Mouse (Mus musculus) skeletal muscle tissue, adult 2 months (tissue): Measurements from ENCODE around the gene Lgi4.

Experiments
- DNase-seq: peaks from one replicate; pipeline ENCODE4 v3.0.0-alpha.2; 2012; ENCODE audit warnings: low read depth, low spot score

Lgi4 gene

DNA sequence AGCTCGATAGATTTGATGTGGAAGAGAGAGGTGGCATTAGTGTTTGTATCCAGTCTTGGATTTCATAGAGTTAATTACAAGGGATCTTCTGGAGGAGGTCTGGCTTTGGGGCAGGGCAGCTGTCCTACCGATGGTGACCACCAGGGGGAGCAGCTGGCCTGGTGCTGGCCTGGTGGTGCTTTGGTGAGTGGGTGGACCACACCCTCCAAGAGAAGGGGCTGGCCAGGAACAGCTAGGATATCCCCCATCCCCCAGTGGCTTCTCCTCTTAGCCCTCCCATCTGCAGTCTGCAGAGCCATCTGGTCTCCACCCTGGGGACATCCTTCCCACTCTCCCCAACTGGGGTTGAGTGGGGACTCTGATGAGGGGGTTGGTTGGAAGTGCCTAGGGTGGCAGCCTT, at the start of gene Lgi4:
Lgi4 (plus strand) TSS at position 235 of the 400 bp plus-strand sequence.
- DNase-seq = peak; percentile 87

DNA sequence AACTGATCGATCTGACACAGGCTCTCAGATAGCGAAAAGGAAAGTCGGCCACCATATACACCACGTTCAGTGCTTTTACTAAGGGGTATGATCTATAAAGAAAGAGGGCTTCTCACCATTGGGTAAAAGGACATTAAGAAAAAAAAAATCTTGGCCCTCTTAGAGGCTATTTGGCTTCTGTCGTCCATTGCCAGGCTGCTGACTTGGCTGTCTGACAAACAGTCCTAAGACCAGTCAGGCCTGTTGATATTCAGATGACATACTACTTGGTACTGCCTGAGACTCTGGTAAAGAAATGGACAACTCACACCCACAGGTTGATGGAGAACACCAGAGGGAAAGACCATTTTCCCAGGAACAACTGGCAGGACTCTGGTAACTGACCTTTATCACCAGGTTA, 46.2 kb upstream of the Lgi4 start:
- DNase-seq = no peak

GRCm38 (mm10) chr7:31017104-31017901, 41.8 kb upstream of the Lgi4 start:
- DNase-seq = no peak

DNA sequence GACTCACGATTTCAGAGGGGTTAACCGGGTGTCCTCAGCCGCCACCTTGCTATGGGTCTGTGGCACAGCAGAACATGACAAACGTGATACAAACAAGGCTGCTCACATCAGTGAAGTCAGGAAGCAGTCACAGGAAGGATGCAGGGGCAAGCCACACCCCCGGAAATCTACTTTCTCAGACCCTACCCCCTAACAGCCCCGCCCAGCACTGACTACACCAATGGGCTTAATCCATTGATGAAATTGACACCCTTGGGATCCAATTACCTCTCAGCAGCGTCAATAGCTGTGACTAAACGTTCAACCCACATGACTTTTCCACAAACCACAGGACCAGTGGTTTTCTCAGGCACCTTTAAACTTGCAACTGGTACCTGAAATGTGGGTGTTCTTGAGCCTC, 30.5 kb upstream of the Lgi4 start:
- no peak for DNase-seq

DNA sequence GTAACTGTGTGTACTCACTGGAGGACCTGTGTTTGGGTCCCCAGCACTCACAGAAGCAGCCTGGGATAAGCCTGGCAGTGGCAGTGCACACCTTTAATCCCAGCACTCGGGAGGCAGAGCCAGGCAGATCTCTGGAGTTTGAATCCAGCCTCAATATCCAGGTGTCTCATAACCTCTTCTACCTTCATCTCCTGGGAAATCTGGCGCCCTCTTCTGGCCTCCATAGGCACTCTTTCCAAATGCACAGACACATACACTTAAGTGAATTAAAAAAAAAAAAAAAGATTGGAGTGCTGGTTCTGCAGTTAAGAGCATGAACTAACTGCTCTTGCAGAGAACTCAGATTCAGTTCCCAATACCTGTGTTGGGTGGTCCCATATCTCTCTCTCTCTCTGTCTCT, 28.4 kb upstream of the Lgi4 start:
- no peak for DNase-seq

DNA sequence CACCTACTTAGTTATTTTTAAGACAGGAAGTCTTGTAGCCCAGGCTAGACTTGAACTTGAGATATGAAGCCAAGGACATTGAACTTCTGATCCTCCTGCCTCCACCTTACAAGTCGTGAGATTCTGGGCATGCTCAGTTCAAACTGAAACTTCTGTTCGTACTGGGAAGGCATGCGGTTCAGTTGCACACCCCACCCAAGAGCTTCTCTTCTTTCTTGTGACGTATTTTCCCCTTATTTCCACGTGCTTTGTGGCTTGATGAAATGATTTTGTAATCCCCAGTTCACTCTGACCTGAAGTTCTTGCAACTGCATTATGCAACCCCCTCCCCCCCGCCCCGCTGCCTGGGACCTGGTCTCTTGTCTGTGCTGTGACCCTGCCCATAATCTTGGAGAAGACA, 27.4 kb upstream of the Lgi4 start:
- no peak for DNase-seq

DNA sequence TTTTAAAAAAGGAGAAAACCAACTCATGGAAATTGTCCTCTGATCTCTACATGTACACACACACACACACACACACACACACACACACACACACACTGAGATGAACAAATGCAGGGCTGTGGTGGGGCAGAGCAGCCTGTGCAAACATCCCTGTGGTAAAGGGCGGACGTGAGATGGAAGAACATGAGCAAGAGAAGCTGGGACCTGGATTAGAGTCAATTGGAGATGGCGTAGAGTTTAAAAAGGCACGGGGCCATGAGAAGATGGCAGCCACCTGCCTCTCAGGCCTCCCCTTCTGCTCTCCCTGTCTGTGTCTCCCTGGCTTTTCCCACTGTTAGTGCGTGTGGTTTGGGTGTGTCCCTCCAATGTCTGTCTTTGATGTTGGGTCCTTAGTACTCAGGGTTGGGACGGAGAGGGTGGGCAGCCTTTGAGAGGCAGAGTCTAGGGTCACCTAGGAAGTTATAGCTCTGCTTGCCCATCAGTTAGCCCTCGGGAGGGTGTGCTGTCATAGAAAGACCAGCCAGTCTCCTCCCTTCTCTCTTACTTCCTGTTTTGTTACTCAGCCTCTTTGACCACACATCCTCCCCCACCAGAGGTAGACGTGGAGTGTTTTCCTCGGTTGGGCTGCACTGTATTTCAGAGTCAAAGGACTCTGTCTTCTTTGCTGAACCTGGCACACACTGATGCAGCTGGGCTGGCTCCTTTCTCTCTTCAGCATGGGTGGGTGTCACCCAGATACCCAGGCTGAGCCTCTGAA, 25.6 kb upstream of the Lgi4 start:
- no peak for DNase-seq

DNA sequence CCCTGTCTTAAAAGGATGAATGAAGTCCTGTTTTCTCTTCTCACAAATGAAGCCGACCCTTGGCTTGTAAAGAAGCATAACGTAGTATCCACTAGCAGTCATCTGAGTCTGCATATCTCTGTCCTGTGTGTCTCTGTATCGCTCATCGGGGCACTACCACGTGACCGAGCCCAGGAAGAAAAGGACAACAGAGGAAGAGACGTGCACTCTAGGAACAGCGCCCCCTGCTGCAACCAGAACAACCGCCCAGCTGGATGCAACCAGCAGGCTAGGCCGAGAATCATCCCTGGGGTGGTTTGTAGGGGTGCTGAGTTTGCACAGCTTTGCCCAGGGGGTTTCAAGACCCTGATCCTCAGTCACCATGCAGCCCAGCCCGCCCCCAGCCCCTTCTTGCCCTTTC, 24.4 kb upstream of the Lgi4 start:
- no peak for DNase-seq

GRCm38 (mm10) chr7:31035291-31035690, 23.9 kb upstream of the Lgi4 start:
- no peak for DNase-seq

GRCm38 (mm10) chr7:31036917-31037316, 22.2 kb upstream of the Lgi4 start:
- no peak for DNase-seq

DNA sequence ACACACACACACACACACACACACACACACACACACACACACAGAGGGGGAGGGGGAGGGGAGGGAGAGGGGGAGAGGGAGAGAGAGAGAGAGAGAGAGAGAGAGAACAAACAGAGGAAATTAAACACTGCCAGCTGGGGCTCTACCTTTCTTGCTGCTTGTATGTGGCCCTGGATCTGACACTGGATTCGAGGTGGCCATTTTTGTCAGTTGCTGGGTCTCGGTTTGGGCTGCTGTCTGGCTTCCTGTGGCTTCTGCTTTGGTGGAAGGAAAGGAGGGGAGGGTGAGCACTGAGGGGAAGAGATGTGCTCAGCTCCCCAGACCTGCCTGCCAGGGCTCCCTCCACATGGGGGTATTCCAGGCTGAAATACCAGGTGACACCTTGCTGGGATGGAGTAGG, 21.5 kb upstream of the Lgi4 start:
- no peak for DNase-seq

DNA sequence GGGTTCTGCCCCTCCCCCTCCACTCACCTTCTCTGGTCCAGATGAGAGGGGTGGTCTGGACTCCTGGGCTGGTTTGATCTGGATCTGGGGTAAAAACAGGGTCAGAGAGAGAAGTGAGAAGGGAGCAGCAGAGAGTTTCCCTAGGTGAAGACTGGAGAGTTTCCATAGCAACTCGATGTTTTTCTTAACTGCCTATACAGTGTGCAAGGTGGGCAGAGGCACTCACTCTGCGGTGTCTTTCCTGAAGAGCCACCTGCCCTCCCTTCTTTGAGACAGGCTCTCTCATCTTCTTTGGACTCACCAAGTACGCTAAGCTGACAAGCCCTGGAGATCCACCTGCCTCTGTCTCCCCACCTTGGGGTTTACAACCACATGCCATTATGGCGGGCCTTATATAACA, 20.1 kb upstream of the Lgi4 start:
- DNase-seq = no peak

GRCm38 (mm10) chr7:31040281-31041022, 18.7 kb upstream of the Lgi4 start:
- no peak for DNase-seq

GRCm38 (mm10) chr7:31041023-31041407, 18.1 kb upstream of the Lgi4 start:
- DNase-seq = no peak

GRCm38 (mm10) chr7:31041662-31042315, 17.4 kb upstream of the Lgi4 start:
- no peak for DNase-seq

- no peak for DNase-seq
These were observed 16.7 kb upstream of the Lgi4 start, which contains the start of gene Fxyd5 for GRCm38 (mm10) chr7:31042431-31042910. TSS of gene Fxyd5 (minus strand) at chr7:31042481.

GRCm38 (mm10) chr7:31049135-31049845, 9.9 kb upstream of the Lgi4 start:
- DNase-seq = no peak

DNA sequence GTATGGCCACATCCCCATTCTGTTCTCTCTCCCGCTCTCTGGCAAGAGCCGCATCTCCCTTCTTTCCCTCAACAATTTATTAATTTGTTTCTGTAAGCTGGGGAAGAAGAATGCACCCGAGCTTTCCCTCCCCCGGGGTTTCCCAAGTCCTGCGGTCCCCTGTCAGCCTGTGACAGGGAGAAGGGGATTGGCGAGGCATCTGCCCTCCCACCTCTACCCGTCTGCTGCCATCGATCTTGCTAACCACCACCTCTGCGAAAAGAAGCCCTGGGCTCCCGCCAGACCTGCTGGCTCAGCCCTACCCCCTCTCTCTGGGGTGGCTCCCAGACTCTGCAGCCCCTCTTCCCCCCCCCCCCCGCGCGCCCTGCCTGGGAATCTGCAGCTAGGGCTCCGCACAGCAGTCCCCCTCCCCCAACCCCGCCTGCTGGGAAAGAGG, 9.3 kb upstream of the Lgi4 start:
- DNase-seq = no peak

DNA sequence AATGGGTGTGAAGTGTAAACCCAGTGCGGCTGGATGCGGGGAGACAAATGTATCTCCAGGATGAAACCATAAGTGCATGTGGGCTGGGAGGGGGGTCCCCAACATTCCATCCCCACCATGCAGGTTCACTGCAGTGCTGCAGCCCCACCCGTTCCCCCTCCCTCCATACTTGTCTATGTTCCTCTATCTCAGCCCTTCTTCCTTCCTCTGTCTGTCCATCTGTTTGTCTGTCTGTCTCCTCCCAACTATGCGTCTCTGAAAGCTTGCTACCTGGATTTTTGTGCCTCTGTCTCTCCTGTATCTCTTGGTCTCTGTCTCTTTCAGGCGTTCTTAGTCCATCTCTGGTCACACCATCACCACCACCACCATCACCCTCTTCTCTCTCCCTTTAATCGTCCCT, 8.7 kb upstream of the Lgi4 start:
- no peak for DNase-seq

DNA sequence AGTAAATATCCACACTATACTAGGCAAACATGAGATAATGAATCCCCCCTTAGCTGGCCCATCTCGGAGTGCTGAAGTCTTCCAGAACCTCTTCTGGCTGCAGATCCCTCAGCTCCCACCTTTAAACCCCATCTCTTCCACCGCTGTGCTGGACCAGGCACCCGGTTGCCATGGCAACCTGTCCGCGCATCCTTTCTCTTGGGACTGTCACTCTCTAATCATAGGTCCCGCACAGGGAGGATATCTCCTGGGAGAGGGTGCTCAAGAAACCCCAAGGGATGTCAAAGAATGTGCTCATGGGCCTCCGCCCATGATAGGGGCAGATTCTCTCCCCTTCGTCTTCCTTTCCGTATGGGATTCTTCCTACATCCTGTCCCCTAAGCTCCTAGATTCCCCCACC, 8.2 kb upstream of the Lgi4 start:
- DNase-seq = no peak
